Mouse (Mus musculus): ENCODE measurements around the gene Drd3.

Gene Drd3

GRCm38 (mm10) chr16:43753751-43754150 lies at the start of gene Drd3:
Gene Drd3 (plus strand): TSS chr16:43754026.
- DNase-seq (ENCODE audit: low spot score): peak; percentile 54

GRCm38 (mm10) chr16:43708335-43709061 lies 45.3 kb upstream of the Drd3 start:
- no peak for DNase-seq (ENCODE audit: low spot score)

- no peak for DNase-seq (ENCODE audit: low spot score)
Observed at GRCm38 (mm10) chr16:43709062-43709413, 44.8 kb upstream of the Drd3 start.

- DNase-seq (ENCODE audit: low spot score): no peak
Observed at GRCm38 (mm10) chr16:43709432-43710133, 44.2 kb upstream of the Drd3 start.

GRCm38 (mm10) chr16:43710134-43710475 lies 43.7 kb upstream of the Drd3 start:
- no peak for DNase-seq (ENCODE audit: low spot score)

- DNase-seq (ENCODE audit: low spot score): no peak
Observed at GRCm38 (mm10) chr16:43710651-43711050, 43.2 kb upstream of the Drd3 start.

GRCm38 (mm10) chr16:43711361-43711760 lies 42.5 kb upstream of the Drd3 start:
- DNase-seq (ENCODE audit: low spot score): no peak

GRCm38 (mm10) chr16:43724444-43724843 lies 29.4 kb upstream of the Drd3 start:
- no peak for DNase-seq (ENCODE audit: low spot score)

GRCm38 (mm10) chr16:43729506-43730221 lies 24.2 kb upstream of the Drd3 start:
- no peak for DNase-seq (ENCODE audit: low spot score)

- DNase-seq (ENCODE audit: low spot score): no peak
Observed at GRCm38 (mm10) chr16:43730281-43730680, 23.5 kb upstream of the Drd3 start.

- DNase-seq (ENCODE audit: low spot score): no peak
Observed at GRCm38 (mm10) chr16:43732496-43732895, 21.3 kb upstream of the Drd3 start.

GRCm38 (mm10) chr16:43732900-43733299 lies 20.9 kb upstream of the Drd3 start:
- no peak for DNase-seq (ENCODE audit: low spot score)

GRCm38 (mm10) chr16:43737933-43738332 lies 15.9 kb upstream of the Drd3 start:
- DNase-seq (ENCODE audit: low spot score): no peak

- DNase-seq (ENCODE audit: low spot score): no peak
Observed at GRCm38 (mm10) chr16:43740936-43741335, 12.9 kb upstream of the Drd3 start.

GRCm38 (mm10) chr16:43748424-43748823 lies 5.4 kb upstream of the Drd3 start:
- DNase-seq (ENCODE audit: low spot score): no peak

GRCm38 (mm10) chr16:43752900-43753299 lies 926 bp upstream of the Drd3 start:
- no peak for DNase-seq (ENCODE audit: low spot score)

GRCm38 (mm10) chr16:43772358-43772757 lies 18.5 kb downstream of the Drd3 start:
- no peak for DNase-seq (ENCODE audit: low spot score)

- no peak for DNase-seq (ENCODE audit: low spot score)
Observed at GRCm38 (mm10) chr16:43772766-43773165, 18.9 kb downstream of the Drd3 start.

GRCm38 (mm10) chr16:43773506-43773905 lies 19.7 kb downstream of the Drd3 start:
- no peak for DNase-seq (ENCODE audit: low spot score)

- DNase-seq (ENCODE audit: low spot score): no peak
Observed at GRCm38 (mm10) chr16:43776886-43777285, 23.1 kb downstream of the Drd3 start.

GRCm38 (mm10) chr16:43799541-43799940 lies 45.7 kb downstream of the Drd3 start:
- DNase-seq (ENCODE audit: low spot score): no peak

GRCm38 (mm10) chr16:43800119-43800721 lies 46.4 kb downstream of the Drd3 start:
- peak; percentile 40 for DNase-seq (ENCODE audit: low spot score)

- DNase-seq (ENCODE audit: low spot score): no peak
Observed at GRCm38 (mm10) chr16:43801137-43801536, 47.3 kb downstream of the Drd3 start.
